Mouse (Mus musculus) thymus, postnatal 10 days (tissue): Measurements from ENCODE around the gene Exoc3.

Source experiments
- DNase-seq, 2 experiments: peaks; one replicate each; pipeline ENCODE4 v3.0.0; 2021; ENCODE audit warnings: low spot score in 2 of 2

Gene Exoc3

GRCm38 (mm10) chr13:74138906-74139647 is 69.5 kb downstream of the Exoc3 start:
- no peak for DNase-seq

- DNase-seq: no peak
Observed at GRCm38 (mm10) chr13:74129909-74130308, 78.6 kb downstream of the Exoc3 start.

- no peak for DNase-seq
Observed at GRCm38 (mm10) chr13:74127571-74127970, 81.0 kb downstream of the Exoc3 start.

GRCm38 (mm10) chr13:74122632-74123031 is 85.9 kb downstream of the Exoc3 start:
- DNase-seq: no peak

GRCm38 (mm10) chr13:74121795-74122330 is 86.7 kb downstream of the Exoc3 start:
- no peak for DNase-seq

GRCm38 (mm10) chr13:74121141-74121602 is 87.4 kb downstream of the Exoc3 start, which contains the start of gene Slc9a3:
Gene Slc9a3, plus strand, starts transcription at chr13:74121457.
- no peak for DNase-seq
